Mouse (Mus musculus): Measurements from ENCODE around the gene Gabra2.

The Gabra2 gene

DNA sequence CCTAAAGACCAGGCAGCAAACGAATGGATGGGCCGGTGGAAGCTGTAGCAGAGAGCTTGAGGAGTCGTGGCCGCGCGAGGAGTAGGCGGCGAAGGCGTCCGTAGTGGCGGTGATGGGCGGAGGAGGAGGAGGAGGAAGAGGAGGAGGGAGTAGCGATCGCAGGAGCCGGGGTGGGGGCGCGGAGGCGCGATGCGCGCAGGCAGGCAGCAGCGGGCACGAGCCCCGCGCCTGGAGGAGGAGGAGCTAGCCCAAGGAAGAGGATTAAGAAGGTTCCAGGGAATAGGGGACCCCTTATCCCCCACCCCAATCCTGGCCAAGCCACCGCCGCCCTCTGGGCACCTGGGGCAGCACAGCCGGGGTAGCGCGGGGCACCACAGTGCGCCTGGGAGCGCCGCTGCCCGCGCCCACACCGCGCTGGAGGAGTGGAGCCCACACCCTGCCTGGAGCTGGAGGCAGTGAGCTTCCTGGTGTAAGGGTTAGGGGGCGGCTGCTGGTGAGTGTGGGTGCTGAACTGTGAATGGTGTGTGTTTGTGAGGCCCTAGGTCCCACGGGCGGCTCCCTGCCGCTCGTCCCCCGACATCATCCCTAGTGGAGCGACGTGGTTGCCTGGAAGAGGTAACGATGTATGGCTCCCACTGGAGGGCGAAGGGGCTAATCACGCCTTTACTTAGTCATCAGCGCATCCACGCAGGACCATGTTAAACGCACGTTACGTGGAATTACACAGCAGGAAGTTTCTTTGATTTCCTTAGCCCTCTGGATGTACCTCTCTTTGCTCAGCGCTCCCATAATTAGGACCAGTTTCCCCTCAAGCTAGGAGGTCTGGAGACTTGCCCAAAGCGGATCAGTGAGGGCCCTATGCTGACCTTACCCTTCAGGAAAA lies at the start of gene Gabra2:
Gabra2 (minus strand) TSS at position 125 of the 883 bp plus-strand sequence.
- peak; percentile 67 for DNase-seq (ENCODE audit: low read depth, low spot score)

DNA sequence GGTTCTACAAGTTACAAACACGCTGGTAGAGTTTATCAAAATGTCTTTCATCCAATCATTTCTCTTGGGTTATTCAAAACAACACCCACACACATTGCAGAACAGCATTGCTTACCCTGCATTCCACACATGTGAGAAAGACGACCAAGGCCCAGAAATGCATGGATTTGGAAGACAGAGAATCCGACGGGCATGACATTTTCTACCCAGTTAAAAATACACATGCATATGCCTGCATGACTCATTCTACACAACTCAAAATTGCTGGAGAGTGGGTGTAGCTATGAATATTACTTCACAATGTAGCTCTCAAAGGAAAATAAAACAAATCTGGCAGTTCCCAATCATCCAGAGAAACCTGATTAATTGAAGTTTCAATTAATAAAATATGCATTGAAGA lies 41.0 kb upstream of the Gabra2 start:
- peak; percentile 81 for DNase-seq (ENCODE audit: low read depth, low spot score)

DNA sequence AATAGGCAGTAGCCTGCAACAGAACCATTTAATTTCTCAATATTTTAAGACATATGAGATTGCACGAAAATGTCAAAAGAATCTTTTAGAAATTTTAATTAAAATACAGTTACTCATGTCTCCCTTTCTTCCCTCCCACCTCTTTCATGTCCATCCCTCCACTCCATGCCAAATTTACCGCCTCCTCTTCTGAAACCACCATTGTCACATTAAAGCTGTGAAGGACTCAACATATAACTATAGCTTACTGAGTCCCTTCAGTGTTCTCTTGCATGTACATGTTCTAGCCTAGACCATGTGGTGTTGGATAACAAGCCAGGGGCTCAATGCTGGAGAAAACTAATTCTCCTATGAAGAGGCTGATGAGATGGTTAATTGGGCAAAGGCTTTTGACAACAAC lies 40.2 kb upstream of the Gabra2 start:
- DNase-seq (ENCODE audit: low read depth, low spot score) = peak; percentile 22

DNA sequence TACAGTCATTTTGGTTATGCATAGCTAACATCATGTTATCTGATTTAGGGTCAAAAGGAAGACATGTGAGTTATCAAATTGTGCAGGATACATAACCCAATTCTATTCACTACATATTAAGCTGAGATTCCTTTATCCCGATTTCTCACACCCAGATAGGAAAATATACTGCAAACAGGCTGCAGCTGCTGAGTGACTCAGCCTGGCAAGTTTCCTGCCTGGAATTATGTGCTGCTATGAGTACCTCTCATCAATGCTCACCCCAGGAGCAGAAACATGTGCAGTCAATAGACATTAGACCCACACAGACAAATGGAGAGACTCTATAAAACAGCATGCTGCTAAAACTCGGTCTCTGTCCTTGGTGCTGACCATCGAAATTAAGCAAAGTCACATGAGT lies 32.1 kb upstream of the Gabra2 start:
- DNase-seq (ENCODE audit: low read depth, low spot score) = peak; percentile 43

DNA sequence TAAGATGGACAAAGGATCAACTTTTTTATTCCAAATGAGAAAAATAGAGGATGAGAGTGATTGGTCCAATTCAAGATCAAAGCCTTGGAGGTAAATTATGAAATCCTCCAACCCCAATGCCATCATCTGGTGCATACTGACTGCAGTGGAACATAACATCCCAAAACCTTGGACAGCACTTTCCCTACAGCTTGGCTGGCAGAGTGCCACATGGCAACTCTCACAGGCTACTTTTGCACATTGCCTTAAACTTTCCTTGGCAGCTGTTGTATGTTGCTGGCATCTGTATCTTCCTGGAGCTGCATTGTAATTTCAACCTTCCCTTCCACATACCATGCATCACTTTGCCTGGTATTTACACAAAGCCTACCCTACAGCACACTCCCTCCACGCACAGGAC lies 19.6 kb upstream of the Gabra2 start:
- no peak for DNase-seq (ENCODE audit: low read depth, low spot score)

DNA sequence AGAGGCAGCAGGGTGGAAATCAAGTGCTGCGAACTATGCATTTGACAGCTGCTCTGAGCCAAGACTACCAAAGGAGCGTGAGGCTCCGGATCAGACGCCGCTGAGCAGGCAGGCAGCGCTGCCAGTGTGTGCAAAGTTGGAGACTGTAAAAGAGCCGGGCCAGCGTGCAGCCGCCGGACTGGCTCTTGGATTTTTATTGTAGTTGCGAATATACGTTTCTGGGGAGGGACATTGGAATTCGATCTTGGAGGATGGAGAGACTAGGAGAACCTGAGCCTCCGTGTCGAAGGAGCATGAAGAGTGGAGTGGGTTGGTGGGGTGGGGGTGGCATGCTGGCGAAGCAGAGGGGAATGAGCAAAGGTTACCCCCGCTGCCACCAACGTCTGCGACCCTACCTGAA lies 469 bp downstream of the Gabra2 start:
- DNase-seq (ENCODE audit: low read depth, low spot score) = peak; percentile 52

DNA sequence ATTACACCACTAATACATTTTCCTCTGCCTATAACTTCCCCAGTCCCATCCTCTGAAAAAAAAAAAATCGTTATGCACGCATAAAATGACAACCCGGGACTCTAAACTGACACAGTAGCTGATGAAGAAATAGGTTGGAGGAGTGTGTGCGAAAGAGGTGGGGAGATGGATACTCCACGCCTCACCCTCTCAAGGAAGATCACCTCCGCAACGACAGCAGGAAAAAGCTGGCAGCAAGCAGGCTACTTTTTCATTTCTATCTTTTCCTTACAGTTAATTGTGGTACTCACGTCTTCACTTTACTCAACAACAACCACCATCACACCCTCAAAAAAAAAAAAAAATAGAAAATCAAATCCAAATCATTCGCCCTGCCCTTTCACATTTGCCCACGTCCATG lies 873 bp downstream of the Gabra2 start:
- DNase-seq (ENCODE audit: low read depth, low spot score) = peak; percentile 34

DNA sequence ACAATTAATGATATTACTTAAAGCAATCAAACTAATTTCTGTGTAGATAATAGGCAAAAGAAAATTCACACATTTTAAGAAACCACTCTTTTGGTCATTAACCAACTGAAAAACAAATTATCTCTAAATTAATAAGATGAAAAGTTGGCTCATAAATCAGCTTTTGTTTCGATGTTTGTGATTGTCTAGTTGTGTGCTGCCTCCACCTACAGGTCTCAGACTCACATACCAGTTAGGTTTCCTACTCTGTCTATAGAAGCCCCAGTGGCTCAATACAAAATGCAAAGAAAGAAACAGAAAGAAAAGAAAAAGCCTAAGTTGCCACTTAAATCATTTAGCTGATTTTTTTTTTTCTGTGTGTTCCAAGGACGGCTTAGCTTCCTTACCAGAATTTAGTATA lies 1.8 kb downstream of the Gabra2 start:
- no peak for DNase-seq (ENCODE audit: low read depth, low spot score)

DNA sequence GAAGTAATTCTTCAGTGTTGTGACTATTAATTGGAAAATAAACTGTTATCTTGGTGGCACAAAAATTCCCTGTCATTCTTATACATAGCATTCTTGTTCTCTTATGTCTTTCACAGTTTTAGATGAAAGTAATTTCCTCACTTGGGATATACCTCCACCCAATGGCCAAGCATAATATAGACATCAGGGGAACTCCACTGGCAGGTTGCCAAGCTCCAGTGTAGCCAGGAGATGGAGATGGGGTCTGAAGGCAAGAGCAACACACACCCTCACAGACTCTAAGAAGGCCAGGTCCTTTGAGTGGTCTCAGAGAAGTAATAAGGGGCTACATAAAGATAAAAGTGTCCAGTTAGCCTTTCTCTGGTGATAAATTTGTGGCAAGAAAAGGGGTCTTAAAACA lies 3.2 kb downstream of the Gabra2 start:
- DNase-seq (ENCODE audit: low read depth, low spot score) = peak; percentile 42

DNA sequence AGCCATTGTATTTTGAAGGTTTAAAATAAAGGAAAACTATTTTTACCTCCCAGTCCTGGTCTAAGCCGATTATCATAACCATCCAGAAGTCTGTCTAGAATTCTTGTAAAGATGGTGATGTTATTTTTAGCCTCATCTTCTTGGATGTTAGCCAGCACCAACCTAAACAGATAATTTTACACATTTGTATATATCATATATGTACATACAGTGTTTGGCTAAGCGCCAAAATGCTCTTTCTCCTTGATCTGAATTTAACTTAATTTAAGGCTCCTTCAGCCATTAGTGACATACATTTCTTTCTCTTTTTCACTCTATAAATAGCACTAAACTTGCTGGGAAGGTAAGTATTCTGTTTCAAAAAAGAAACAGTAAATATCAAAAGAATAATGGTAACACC lies 3.7 kb downstream of the Gabra2 start:
- DNase-seq (ENCODE audit: low read depth, low spot score) = no peak

DNA sequence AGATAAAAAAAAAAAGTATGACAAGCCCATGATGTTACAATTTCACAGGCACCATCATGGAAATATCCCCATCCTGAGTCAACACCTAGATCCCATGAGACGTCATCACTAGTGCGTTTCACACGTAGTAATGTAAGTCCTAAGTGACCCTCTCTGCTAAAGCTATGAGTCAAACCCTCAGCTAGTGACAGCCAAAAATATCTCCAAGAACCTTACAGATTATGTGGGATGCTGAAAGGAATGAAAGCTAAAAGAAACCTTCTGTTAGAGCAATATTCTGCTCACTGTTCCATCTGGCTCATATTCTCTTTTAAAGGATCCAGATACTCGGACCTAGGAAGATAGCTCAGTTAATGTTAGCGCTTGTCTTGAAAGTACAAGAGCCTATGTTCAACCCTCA lies 16.8 kb downstream of the Gabra2 start:
- DNase-seq (ENCODE audit: low read depth, low spot score) = peak; percentile 64

DNA sequence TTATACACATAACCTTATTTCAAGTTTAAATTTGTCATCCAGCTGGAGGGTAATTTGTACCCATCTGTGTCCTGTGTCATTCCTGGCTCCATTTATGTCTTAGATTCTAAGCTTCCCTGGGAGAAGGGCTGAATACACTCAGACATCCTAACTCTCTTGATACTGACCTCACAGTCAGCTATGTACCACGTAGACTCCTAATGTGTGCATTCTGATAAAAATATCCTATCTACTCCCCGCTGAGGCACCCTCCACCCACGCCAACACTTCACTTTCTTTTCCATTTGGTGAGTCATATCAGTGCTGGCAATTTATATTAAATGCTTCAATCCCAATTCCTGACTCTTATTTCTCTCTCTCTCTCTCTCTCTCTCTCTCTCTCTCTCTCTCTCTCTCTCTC lies 34.0 kb downstream of the Gabra2 start:
- DNase-seq (ENCODE audit: low read depth, low spot score) = peak; percentile 76

DNA sequence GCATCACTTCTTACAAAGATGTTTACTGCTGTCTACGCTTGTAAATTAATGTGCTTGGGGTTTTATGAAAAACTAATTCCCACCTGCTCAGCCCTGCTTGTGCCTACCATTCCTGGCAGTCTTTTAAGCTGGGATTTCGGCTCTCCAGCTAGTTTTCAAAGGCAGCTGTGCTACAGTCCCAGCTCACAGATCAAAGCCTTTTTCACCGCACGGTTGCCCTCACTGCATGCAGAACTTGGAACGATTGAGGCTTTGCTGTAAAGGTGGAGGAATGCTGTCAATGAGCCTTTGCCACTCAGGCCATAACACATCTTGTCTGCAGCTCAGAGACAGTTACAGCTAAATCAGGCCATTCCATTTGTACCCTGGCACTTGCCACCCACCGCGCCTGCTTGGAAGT lies 37.6 kb downstream of the Gabra2 start:
- no peak for DNase-seq (ENCODE audit: low read depth, low spot score)

DNA sequence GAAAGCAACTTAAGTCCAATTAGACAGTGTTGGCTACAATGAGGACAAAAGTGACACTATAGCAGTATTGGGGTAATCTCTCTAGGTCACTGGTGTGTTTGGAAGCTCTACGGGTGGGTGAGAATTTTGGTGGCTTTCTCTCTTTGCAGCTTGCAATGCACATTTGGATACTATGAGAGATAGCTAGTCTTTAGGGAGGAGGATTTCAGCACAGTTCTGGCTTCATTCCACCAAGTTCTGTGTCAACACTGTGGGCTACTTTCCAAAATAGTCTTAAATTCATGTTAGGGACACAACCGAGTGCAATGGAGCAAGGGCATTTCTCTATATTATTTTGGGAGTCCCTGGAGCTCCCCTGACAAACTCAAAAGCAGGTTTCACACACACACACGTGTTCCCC lies 58.3 kb downstream of the Gabra2 start:
- no peak for DNase-seq (ENCODE audit: low read depth, low spot score)

DNA sequence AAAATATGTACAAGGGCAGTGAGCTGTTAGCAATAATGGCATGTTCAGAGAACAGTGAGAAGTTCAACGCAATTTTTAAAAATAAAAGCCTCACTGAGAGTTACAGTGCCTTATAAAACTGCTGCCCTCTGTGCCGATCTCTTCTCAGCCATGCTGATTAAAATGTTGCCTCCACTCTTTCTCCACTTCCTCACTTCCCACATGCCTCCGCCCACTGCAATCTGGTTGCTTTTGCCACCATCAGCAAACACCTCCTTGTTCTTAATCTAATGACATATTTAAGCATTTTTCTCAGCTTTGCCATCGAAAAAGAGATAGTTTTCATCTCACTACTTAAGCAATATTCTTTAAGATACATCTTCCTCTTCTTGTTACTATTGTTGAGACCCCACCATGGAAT lies 69.7 kb downstream of the Gabra2 start:
- DNase-seq (ENCODE audit: low read depth, low spot score) = peak; percentile 89

DNA sequence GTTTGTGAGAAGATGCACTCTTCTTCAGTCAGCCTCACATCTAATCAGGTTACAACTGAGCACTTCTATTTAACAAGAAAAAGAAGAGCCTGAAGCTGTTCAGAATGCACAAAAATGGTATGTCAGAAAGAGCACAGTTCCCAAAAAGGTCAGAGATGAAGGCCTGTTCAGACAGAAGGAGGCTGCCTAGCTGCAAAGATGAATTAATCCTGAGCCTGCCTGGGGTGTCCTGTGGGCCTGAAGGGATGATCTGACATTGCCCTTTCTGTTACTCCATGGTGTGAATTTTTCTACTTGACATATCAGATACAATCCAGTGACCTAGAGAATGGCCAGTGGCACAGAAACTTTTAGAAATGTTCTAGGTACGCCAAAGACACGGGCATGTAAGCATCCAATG lies 83.9 kb downstream of the Gabra2 start:
- DNase-seq (ENCODE audit: low read depth, low spot score) = no peak

DNA sequence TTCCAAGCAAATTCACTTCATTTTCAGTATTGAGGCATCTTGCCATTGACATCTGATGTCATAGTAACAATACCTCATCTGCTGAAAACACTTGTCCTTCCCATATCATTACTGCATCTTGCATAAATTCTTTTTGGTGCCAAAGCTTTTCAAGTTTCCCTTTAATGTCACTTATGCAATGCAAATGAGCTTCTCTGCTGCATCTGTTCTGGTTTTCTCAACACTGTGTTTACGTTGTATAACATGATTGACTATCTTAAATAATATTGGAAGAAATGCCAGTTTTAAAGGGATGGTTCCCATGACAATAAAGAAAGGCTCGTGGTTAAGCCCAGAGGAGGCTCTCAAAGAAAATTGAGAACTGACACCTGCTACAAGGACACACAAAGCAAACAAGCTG lies 84.4 kb downstream of the Gabra2 start:
- peak; percentile 58 for DNase-seq (ENCODE audit: low read depth, low spot score)

DNA sequence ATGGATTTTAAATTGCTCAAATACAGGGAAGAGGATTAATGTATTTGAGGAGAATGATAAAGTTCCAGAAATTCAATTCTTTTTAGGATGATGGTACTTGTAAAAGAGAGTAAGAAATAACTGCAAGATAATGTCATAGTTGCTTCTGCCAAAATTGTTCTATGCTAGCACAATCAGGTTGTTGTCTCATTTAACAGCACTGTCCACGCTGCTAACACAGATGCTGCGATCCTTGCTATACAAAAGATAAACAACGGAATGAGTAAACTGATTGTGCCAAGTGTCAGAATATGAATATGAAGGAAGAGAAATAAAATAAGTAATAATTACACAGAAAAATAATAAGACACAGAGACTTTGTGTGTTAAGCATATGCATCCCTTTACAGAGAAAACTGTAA lies 84.9 kb downstream of the Gabra2 start:
- DNase-seq (ENCODE audit: low read depth, low spot score) = no peak

DNA sequence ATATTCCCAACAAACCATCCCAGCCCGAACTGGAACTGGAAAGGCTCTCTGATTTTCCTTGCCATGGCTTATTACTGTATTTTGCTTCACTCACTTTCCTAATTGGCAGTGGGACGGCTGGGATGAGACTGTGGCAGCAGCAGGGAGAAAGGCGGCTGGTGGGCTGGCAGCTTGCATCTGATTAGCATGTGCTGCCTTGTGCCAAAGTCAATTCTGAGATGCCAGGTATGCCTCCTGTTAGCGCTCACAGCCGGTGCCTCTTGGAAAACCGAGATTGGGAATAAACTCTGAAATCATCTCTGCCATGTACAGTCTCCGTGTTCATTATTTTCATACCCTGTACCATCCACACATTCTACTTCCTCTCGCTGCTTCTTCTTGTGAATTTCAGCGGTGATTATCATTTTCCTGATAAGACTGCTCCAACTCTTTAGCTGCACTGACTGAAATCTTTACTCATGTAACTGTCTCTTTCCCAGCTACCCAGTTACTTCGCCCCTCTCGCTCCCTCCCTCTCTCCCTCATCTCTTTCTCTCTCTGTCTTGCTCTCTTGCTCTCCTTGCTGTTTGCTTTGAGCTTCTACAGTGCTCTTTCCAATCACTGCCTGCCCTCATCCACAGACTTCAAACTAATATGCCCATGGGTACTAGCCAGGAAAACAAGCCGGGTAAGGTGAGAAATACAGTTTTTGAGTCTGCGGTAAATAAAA lies 99.9 kb downstream of the Gabra2 start:
- peak; percentile 77 for DNase-seq (ENCODE audit: low read depth, low spot score)

DNA sequence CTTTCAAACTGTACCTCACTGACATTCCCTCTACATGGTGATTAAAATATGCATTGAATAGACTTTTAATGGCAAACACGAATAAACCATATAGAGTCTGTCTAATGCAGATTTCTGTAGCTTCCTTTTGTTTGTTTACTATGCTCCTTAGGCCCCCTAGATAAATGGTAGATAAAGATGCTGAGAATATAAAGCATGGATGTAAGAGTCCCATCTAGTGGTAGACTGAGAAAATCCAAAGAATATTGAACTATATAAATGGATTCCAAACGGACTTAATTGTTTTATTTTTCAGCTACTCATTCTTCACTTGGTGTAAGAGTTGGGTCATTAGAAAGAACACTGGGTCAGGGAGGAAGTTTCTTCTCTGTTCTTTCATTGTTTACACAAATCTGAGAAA lies 102.4 kb downstream of the Gabra2 start:
- DNase-seq (ENCODE audit: low read depth, low spot score) = no peak

DNA sequence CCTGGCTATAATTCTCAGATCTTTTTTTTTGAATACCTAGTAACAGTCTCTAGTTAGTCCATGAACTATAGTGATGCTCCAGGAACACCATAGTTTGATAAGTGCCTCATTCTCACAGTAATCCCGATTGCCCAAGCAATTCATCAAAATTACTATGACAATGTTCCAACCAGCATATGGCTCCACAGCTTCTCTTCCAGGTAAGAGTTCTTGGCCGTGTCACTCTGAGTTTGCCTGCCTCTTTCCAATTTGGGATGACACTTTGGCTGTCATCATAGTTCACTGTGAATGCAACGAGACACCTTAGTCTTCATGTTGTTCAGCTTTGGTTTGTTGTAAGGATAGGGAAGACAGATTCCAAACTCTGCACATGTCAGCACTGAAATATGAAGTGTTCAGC lies 104.8 kb downstream of the Gabra2 start:
- DNase-seq (ENCODE audit: low read depth, low spot score) = no peak

All from telencephalon, adult 2 months (tissue).